Mouse (Mus musculus) heart, embryonic 13.5 days (tissue): ENCODE data around the gene Gm5269. TPM values are rescaled to one million over a fixed set of nuclear protein-coding genes. Genes with fewer than 3 reads are reported as not detected.

Experiments used
- ATAC-seq: fragments of 200-750 bp; cut with Nextera tagmentation; 2 replicates; pipeline ENCODE4 v1.8.0; 2017; ENCODE audit warnings: moderate TSS enrichment; ENCODE audit not compliant: insufficient number of reproducible peaks, low FRiP score, low TSS enrichment; ENCODE audit errors: extremely low read depth
- H3K27ac ChIP-seq: fragments of 300-500 bp; sonication (generic); replicated peaks from 2 replicates; pipeline ENCODE4 v1.5.1; 2015; ENCODE audit warnings: moderate library complexity, mild to moderate bottlenecking, inconsistent platforms
- H3K27me3 ChIP-seq: fragments of 300-500 bp; sonication (generic); replicated peaks from 2 replicates; pipeline ENCODE4 v1.6.1; 2015; ENCODE audit warnings: mild to moderate bottlenecking, inconsistent platforms
- H3K36me3 ChIP-seq: fragments of 300-500 bp; sonication (generic); 2 replicates; pipeline ENCODE4 v1.6.1; 2015; ENCODE audit warnings: mild to moderate bottlenecking, inconsistent platforms
- H3K4me1 ChIP-seq: fragments of 300-500 bp; sonication (generic); 2 replicates; pipeline ENCODE4 v1.6.1; 2015; ENCODE audit warnings: inconsistent platforms
- H3K4me2 ChIP-seq: fragments of 300-500 bp; sonication (generic); 2 replicates; pipeline ENCODE4 v1.6.1; 2015; ENCODE audit warnings: inconsistent platforms, mild to moderate bottlenecking, moderate library complexity
- H3K4me3 ChIP-seq: fragments of 300-500 bp; sonication (generic); 2 replicates; pipeline ENCODE4 v1.5.1; 2015; ENCODE audit warnings: moderate library complexity, mild to moderate bottlenecking, inconsistent platforms
- H3K9ac ChIP-seq: fragments of 300-500 bp; sonication (generic); 2 replicates; pipeline ENCODE4 v1.6.1; 2015; ENCODE audit warnings: inconsistent platforms, mild to moderate bottlenecking, moderate library complexity
- H3K9me3 ChIP-seq: fragments of 300-500 bp; sonication (generic); 2 replicates; pipeline ENCODE4 v1.6.1; 2016; ENCODE audit warnings: inconsistent platforms
- WGBS: fragments of 180-500 bp; shearing (Covaris S2); methylation state at CpG from one replicate; pipeline ENCODE4 v1.1.7; 2015; ENCODE audit warnings: mixed read lengths; 5-methylcytosine and 5-hydroxymethylcytosine counted together
- polyA plus RNA-seq: library from polyadenylated mRNA; unstranded; fragments of >200 nt; fragmentation: Nextera tagmentation; extraction: Ambion mirVana; gene quantifications from 2 replicates; pipeline ENCODE4 v1.2.1, GENCODE M21; 2015

Gene Gm5269
- polyA plus RNA-seq, 1 experiment from 2014 or later, result not detected

GRCm38 (mm10) chr1:45877463-45877862 lies 12.6 kb downstream of the Gm5269 start:
- 60% methylated on average over 3 of the region's 3 CpGs for WGBS
- Histone ChIP-seq H3K27me3 (no peaks in the 10 kb centered on the region), H3K36me3 (no peaks in the 10 kb centered on the region), H3K9ac (no peak overlapping the region), H3K27ac (no peak overlapping the region), H3K9me3 (no peaks in the 10 kb centered on the region), H3K4me1 (no peaks in the 10 kb centered on the region), H3K4me2 (no peak overlapping the region), H3K4me3 (no peak overlapping the region)
- ATAC-seq, result no peak

GRCm38 (mm10) chr1:45876450-45877198 lies 13.4 kb downstream of the Gm5269 start:
- no peak for ATAC-seq
- Histone ChIP-seq H3K9me3 (no peaks in the 10 kb centered on the region), H3K27ac (no peak overlapping the region), H3K36me3 (no peaks in the 10 kb centered on the region), H3K4me3 (no peak overlapping the region), H3K9ac (no peak overlapping the region), H3K27me3 (no peaks in the 10 kb centered on the region), H3K4me2 (no peak overlapping the region), H3K4me1 (no peaks in the 10 kb centered on the region)
- 81% methylated on average over 6 of the region's 6 CpGs for WGBS

GRCm38 (mm10) chr1:45875640-45876039 lies 14.4 kb downstream of the Gm5269 start:
- H3K27ac ChIP-seq, result no peak overlapping the region
- no peaks in the 10 kb centered on the region for H3K27me3 ChIP-seq
- H3K4me3 ChIP-seq, result no peak overlapping the region
- H3K9ac ChIP-seq, result no peak overlapping the region
- H3K4me2 ChIP-seq, result no peak overlapping the region
- H3K9me3 ChIP-seq, result no peaks in the 10 kb centered on the region
- ATAC-seq, result no peak
- 56% methylated on average over 2 of the region's 2 CpGs for WGBS
- no peaks in the 10 kb centered on the region for H3K4me1 ChIP-seq
- no peaks in the 10 kb centered on the region for H3K36me3 ChIP-seq

- Histone ChIP-seq H3K27me3 (no peaks in the 10 kb centered on the region), H3K9ac (no peak overlapping the region), H3K9me3 (no peaks in the 10 kb centered on the region), H3K4me3 (no peak overlapping the region), H3K27ac (0 out of 2 replicates have a peak overlapping the region, but pooled peaks have one; percentile 15), H3K4me1 (peaks cover 8% of the 10 kb centered on the region), H3K4me2 (no peak overlapping the region), H3K36me3 (no peaks in the 10 kb centered on the region)
- WGBS, result 74% methylated on average over 2 of the region's 2 CpGs
- no peak for ATAC-seq
These were observed 16.8 kb downstream of the Gm5269 start for GRCm38 (mm10) chr1:45873250-45873649.

- H3K27me3 ChIP-seq, result no peaks in the 10 kb centered on the region
- H3K27ac ChIP-seq, result peak overlapping the region; percentile 42
- ATAC-seq, result no peak
- no peaks in the 10 kb centered on the region for H3K9me3 ChIP-seq
- WGBS, result 61% methylated on average over 3 of the region's 3 CpGs
- no peaks in the 10 kb centered on the region for H3K36me3 ChIP-seq
- no peak overlapping the region for H3K9ac ChIP-seq
- H3K4me1 ChIP-seq, result peaks cover 49% of the 10 kb centered on the region
- no peak overlapping the region for H3K4me2 ChIP-seq
- no peak overlapping the region for H3K4me3 ChIP-seq
These were observed 21.5 kb downstream of the Gm5269 start for GRCm38 (mm10) chr1:45868479-45869137.

- Histone ChIP-seq H3K27me3 (no peaks in the 10 kb centered on the region), H3K36me3 (no peaks in the 10 kb centered on the region), H3K4me3 (no peak overlapping the region), H3K4me1 (peaks cover 49% of the 10 kb centered on the region), H3K27ac (peak overlapping the region; percentile 33; the same call in 1 of the 2 replicates), H3K9ac (no peak overlapping the region), H3K4me2 (no peak overlapping the region), H3K9me3 (peaks cover 2% of the 10 kb centered on the region)
- ATAC-seq, result no peak
- 67% methylated on average over 1 of the region's 1 CpGs for WGBS
These were observed 22.0 kb downstream of the Gm5269 start for GRCm38 (mm10) chr1:45868050-45868449.

- Histone ChIP-seq H3K36me3 (no peaks in the 10 kb centered on the region), H3K9me3 (peaks cover 4% of the 10 kb centered on the region), H3K9ac (no peak overlapping the region), H3K4me1 (peaks cover 49% of the 10 kb centered on the region), H3K4me3 (no peak overlapping the region), H3K27ac (peak overlapping the region; percentile 34), H3K27me3 (no peaks in the 10 kb centered on the region), H3K4me2 (no peak overlapping the region)
- 55% methylated on average over 3 of the region's 3 CpGs for WGBS
- ATAC-seq, result no peak
These were observed 23.6 kb downstream of the Gm5269 start for GRCm38 (mm10) chr1:45866288-45867018.

- Histone ChIP-seq H3K4me1 (peaks cover 49% of the 10 kb centered on the region), H3K4me2 (no peak overlapping the region), H3K27me3 (no peaks in the 10 kb centered on the region), H3K9me3 (peaks cover 4% of the 10 kb centered on the region), H3K36me3 (no peaks in the 10 kb centered on the region), H3K4me3 (no peak overlapping the region), H3K27ac (peak overlapping the region; percentile 30), H3K9ac (no peak overlapping the region)
- 54% methylated on average over 5 of the region's 5 CpGs for WGBS
- no peak for ATAC-seq
These were observed 24.3 kb downstream of the Gm5269 start for GRCm38 (mm10) chr1:45865727-45866126.

GRCm38 (mm10) chr1:45865316-45865715 lies 24.8 kb downstream of the Gm5269 start:
- H3K36me3 ChIP-seq, result no peaks in the 10 kb centered on the region
- H3K4me1 ChIP-seq, result peaks cover 52% of the 10 kb centered on the region
- WGBS, result 33% methylated on average over 1 of the region's 1 CpGs
- H3K4me2 ChIP-seq, result no peak overlapping the region
- no peak overlapping the region for H3K9ac ChIP-seq
- H3K9me3 ChIP-seq, result peaks cover 4% of the 10 kb centered on the region
- H3K27me3 ChIP-seq, result no peaks in the 10 kb centered on the region
- ATAC-seq, result no peak
- H3K27ac ChIP-seq, result peak overlapping the region; percentile 62
- H3K4me3 ChIP-seq, result no peak overlapping the region

GRCm38 (mm10) chr1:45864564-45865014 lies 25.5 kb downstream of the Gm5269 start:
- no peak overlapping the region for H3K4me3 ChIP-seq
- no peaks in the 10 kb centered on the region for H3K36me3 ChIP-seq
- ATAC-seq, result no peak
- no peaks in the 10 kb centered on the region for H3K27me3 ChIP-seq
- H3K4me2 ChIP-seq, result no peak overlapping the region
- no peak overlapping the region for H3K9ac ChIP-seq
- H3K4me1 ChIP-seq, result peaks cover 59% of the 10 kb centered on the region
- WGBS, result 34% methylated on average over 4 of the region's 4 CpGs
- peak overlapping the region; percentile 20 for H3K27ac ChIP-seq
- H3K9me3 ChIP-seq, result peaks cover 4% of the 10 kb centered on the region

GRCm38 (mm10) chr1:45863641-45864040 lies 26.4 kb downstream of the Gm5269 start:
- ATAC-seq, result no peak
- Histone ChIP-seq H3K9me3 (peaks cover 4% of the 10 kb centered on the region), H3K4me1 (peaks cover 57% of the 10 kb centered on the region), H3K4me3 (no peak overlapping the region), H3K4me2 (no peak overlapping the region), H3K9ac (no peak overlapping the region), H3K36me3 (no peaks in the 10 kb centered on the region), H3K27me3 (no peaks in the 10 kb centered on the region), H3K27ac (no peak overlapping the region)
- WGBS, result 78% methylated on average over 3 of the region's 3 CpGs
